Mouse (Mus musculus): ENCODE measurements around the gene Ccl11. TPM values are rescaled to one million over a fixed set of nuclear protein-coding genes. Genes with fewer than 3 reads are reported as not detected.

The Ccl11 gene
- polyA plus RNA-seq, 1 experiment from 2014 or later, result not detected

GRCm38 (mm10) chr11:82021406-82021805 is 36.2 kb upstream of the Ccl11 start:
- Histone ChIP-seq H3K4me3 (ENCODE audit: low read depth, low read length) (no peak overlapping the region), H3K9ac (replicated peaks; ENCODE audit: low read length) (no peak overlapping the region), H3K27ac (replicated peaks; ENCODE audit: low read depth, low read length) (no peak overlapping the region), H3K4me1 (ENCODE audit: control insufficient read depth, insufficient read depth, low read length) (no peaks in the 10 kb centered on the region), H3K36me3 (replicated peaks; ENCODE audit: control insufficient read depth, insufficient read depth, low read depth, low read length) (no peaks in the 10 kb centered on the region), H3K9me3 (replicated peaks; ENCODE audit: control insufficient read depth, low read length) (no peaks in the 10 kb centered on the region), H3K4me2 (ENCODE audit: low read depth, low read length) (no peak overlapping the region), H3K27me3 (ENCODE audit: control insufficient read depth, insufficient read depth, low read length) (no peaks in the 10 kb centered on the region)
- WGBS, result 60% methylated on average over 3 of the region's 3 CpGs
- DNase-seq (ENCODE audit: low spot score), result no peak
- no peak for ATAC-seq (replicated peaks; ENCODE audit: insufficient number of reproducible peaks, low FRiP score, low TSS enrichment, low read depth)

DNA sequence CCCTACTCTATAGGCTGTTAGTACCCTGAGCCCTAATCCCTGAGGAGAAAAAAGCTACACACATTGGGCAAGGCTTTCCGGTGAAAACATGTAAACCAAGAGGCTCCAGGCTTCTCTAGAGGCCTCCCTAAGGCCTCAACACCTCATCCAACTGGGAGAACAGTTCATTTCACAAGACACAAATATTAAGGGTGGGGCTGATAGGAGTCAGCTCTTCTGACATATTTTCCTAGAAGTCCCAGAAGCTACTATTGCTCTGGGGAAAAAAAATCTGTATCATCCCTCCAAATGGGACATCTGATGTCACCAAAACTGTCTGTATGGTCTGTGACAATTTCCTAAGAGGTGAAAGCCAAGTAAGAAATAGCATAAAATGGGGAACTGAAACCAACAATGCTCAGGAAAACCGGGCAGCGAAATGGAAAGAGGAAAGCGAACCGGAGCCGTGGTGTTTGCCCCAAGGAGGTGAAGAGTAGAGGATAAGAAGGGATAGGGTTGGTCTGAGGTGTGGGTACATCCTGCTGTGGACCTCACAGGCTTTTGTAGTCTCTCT is 35.0 kb upstream of the Ccl11 start:
- no peaks in the 10 kb centered on the region for H3K27me3 ChIP-seq (ENCODE audit: control insufficient read depth, insufficient read depth, low read length)
- WGBS, result 92% methylated on average over 6 of the region's 6 CpGs
- no peak overlapping the region for H3K27ac ChIP-seq (replicated peaks; ENCODE audit: low read depth, low read length)
- H3K4me1 ChIP-seq (ENCODE audit: control insufficient read depth, insufficient read depth, low read length), result no peaks in the 10 kb centered on the region
- H3K36me3 ChIP-seq (replicated peaks; ENCODE audit: control insufficient read depth, insufficient read depth, low read depth, low read length), result no peaks in the 10 kb centered on the region
- no peaks in the 10 kb centered on the region for H3K9me3 ChIP-seq (replicated peaks; ENCODE audit: control insufficient read depth, low read length)
- H3K4me3 ChIP-seq (ENCODE audit: low read depth, low read length), result no peak overlapping the region
- no peak for DNase-seq (ENCODE audit: low spot score)
- H3K4me2 ChIP-seq (ENCODE audit: low read depth, low read length), result no peak overlapping the region
- no peak overlapping the region for H3K9ac ChIP-seq (replicated peaks; ENCODE audit: low read length)
- no peak for ATAC-seq (replicated peaks; ENCODE audit: insufficient number of reproducible peaks, low FRiP score, low TSS enrichment, low read depth)

DNA sequence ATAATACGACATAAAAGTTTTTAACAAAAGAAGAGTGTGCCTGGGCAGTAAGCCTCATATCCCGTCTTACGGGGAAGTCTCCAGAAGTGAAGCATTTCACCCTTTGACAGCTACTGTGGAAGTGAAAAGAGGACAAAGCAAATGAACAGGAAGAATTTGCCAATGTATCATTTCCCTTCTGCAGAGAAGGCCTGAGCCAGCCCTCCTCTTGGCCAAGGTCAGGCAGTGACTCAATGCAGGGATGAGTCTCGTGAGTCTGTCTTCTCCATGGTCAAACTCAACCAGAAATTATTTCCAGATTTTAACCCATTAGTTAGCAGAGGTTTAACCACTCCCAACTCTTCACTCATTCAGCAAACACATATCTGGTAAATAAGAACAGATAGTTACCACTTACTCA is 33.9 kb upstream of the Ccl11 start:
- WGBS, result 87% methylated on average over 4 of the region's 4 CpGs
- ATAC-seq (replicated peaks; ENCODE audit: insufficient number of reproducible peaks, low FRiP score, low TSS enrichment, low read depth) (no peak), DNase-seq (ENCODE audit: low spot score) (no peak)
- no peak overlapping the region for H3K9ac ChIP-seq (replicated peaks; ENCODE audit: low read length)
- no peaks in the 10 kb centered on the region for H3K36me3 ChIP-seq (replicated peaks; ENCODE audit: control insufficient read depth, insufficient read depth, low read depth, low read length)
- no peak overlapping the region for H3K27ac ChIP-seq (replicated peaks; ENCODE audit: low read depth, low read length)
- no peaks in the 10 kb centered on the region for H3K9me3 ChIP-seq (replicated peaks; ENCODE audit: control insufficient read depth, low read length)
- H3K4me2 ChIP-seq (ENCODE audit: low read depth, low read length), result no peak overlapping the region
- H3K4me1 ChIP-seq (ENCODE audit: control insufficient read depth, insufficient read depth, low read length), result no peaks in the 10 kb centered on the region
- H3K4me3 ChIP-seq (ENCODE audit: low read depth, low read length), result no peak overlapping the region
- no peaks in the 10 kb centered on the region for H3K27me3 ChIP-seq (ENCODE audit: control insufficient read depth, insufficient read depth, low read length)

DNA sequence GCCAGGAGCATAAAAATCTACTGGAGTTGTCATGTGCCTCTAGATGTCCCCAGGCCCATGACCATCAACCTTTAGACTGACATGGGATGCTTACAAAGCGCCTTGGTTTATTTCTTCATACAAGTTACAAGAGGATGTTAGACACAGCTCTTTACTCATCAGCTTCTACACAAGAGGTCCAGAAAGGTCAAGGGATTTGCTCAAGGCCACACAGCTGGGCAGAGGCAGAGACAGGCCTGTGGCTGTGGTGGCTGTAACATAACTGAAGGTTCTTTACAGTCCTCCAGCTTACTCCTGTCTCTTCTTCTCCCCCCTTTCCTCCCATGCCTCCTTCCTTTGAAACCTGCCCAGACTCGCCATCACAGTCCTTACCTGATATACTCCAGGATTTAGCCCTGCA is 27.5 kb upstream of the Ccl11 start:
- no peak overlapping the region for H3K9ac ChIP-seq (replicated peaks; ENCODE audit: low read length)
- H3K4me1 ChIP-seq (ENCODE audit: control insufficient read depth, insufficient read depth, low read length), result no peaks in the 10 kb centered on the region
- no peak overlapping the region for H3K4me3 ChIP-seq (ENCODE audit: low read depth, low read length)
- no peaks in the 10 kb centered on the region for H3K36me3 ChIP-seq (replicated peaks; ENCODE audit: control insufficient read depth, insufficient read depth, low read depth, low read length)
- ATAC-seq (replicated peaks; ENCODE audit: insufficient number of reproducible peaks, low FRiP score, low TSS enrichment, low read depth) (no peak), DNase-seq (ENCODE audit: low spot score) (no peak)
- no peak overlapping the region for H3K27ac ChIP-seq (replicated peaks; ENCODE audit: low read depth, low read length)
- 70% methylated on average over 2 of the region's 2 CpGs for WGBS
- H3K27me3 ChIP-seq (ENCODE audit: control insufficient read depth, insufficient read depth, low read length), result no peaks in the 10 kb centered on the region
- H3K9me3 ChIP-seq (replicated peaks; ENCODE audit: control insufficient read depth, low read length), result no peaks in the 10 kb centered on the region
- no peak overlapping the region for H3K4me2 ChIP-seq (ENCODE audit: low read depth, low read length)

GRCm38 (mm10) chr11:82032136-82032535 is 25.5 kb upstream of the Ccl11 start:
- ATAC-seq (replicated peaks; ENCODE audit: insufficient number of reproducible peaks, low FRiP score, low TSS enrichment, low read depth) (no peak), DNase-seq (ENCODE audit: low spot score) (no peak)
- Histone ChIP-seq H3K27ac (replicated peaks; ENCODE audit: low read depth, low read length) (no peak overlapping the region), H3K4me2 (ENCODE audit: low read depth, low read length) (no peak overlapping the region), H3K4me1 (ENCODE audit: control insufficient read depth, insufficient read depth, low read length) (no peaks in the 10 kb centered on the region), H3K4me3 (ENCODE audit: low read depth, low read length) (no peak overlapping the region), H3K27me3 (ENCODE audit: control insufficient read depth, insufficient read depth, low read length) (no peaks in the 10 kb centered on the region), H3K9ac (replicated peaks; ENCODE audit: low read length) (no peak overlapping the region), H3K36me3 (replicated peaks; ENCODE audit: control insufficient read depth, insufficient read depth, low read depth, low read length) (no peaks in the 10 kb centered on the region), H3K9me3 (replicated peaks; ENCODE audit: control insufficient read depth, low read length) (no peaks in the 10 kb centered on the region)

- Histone ChIP-seq H3K4me3 (ENCODE audit: low read depth, low read length) (no peak overlapping the region), H3K9me3 (replicated peaks; ENCODE audit: control insufficient read depth, low read length) (no peaks in the 10 kb centered on the region), H3K9ac (replicated peaks; ENCODE audit: low read length) (no peak overlapping the region), H3K27ac (replicated peaks; ENCODE audit: low read depth, low read length) (no peak overlapping the region), H3K36me3 (replicated peaks; ENCODE audit: control insufficient read depth, insufficient read depth, low read depth, low read length) (no peaks in the 10 kb centered on the region), H3K4me2 (ENCODE audit: low read depth, low read length) (no peak overlapping the region), H3K4me1 (ENCODE audit: control insufficient read depth, insufficient read depth, low read length) (no peaks in the 10 kb centered on the region), H3K27me3 (ENCODE audit: control insufficient read depth, insufficient read depth, low read length) (no peaks in the 10 kb centered on the region)
- DNase-seq (ENCODE audit: low spot score) (no peak), ATAC-seq (replicated peaks; ENCODE audit: insufficient number of reproducible peaks, low FRiP score, low TSS enrichment, low read depth) (no peak)
- WGBS, result 61% methylated on average over 8 of the region's 8 CpGs
Measured at GRCm38 (mm10) chr11:82032678-82033344, 24.8 kb upstream of the Ccl11 start.

GRCm38 (mm10) chr11:82034446-82034845 is 23.2 kb upstream of the Ccl11 start:
- H3K27me3 ChIP-seq (ENCODE audit: control insufficient read depth, insufficient read depth, low read length), result no peaks in the 10 kb centered on the region
- WGBS, result 87% methylated on average over 7 of the region's 7 CpGs
- H3K9ac ChIP-seq (replicated peaks; ENCODE audit: low read length), result no peak overlapping the region
- H3K4me2 ChIP-seq (ENCODE audit: low read depth, low read length), result no peak overlapping the region
- no peak overlapping the region for H3K27ac ChIP-seq (replicated peaks; ENCODE audit: low read depth, low read length)
- no peaks in the 10 kb centered on the region for H3K4me1 ChIP-seq (ENCODE audit: control insufficient read depth, insufficient read depth, low read length)
- H3K36me3 ChIP-seq (replicated peaks; ENCODE audit: control insufficient read depth, insufficient read depth, low read depth, low read length), result no peaks in the 10 kb centered on the region
- no peak overlapping the region for H3K4me3 ChIP-seq (ENCODE audit: low read depth, low read length)
- H3K9me3 ChIP-seq (replicated peaks; ENCODE audit: control insufficient read depth, low read length), result no peaks in the 10 kb centered on the region
- ATAC-seq (replicated peaks; ENCODE audit: insufficient number of reproducible peaks, low FRiP score, low TSS enrichment, low read depth) (no peak), DNase-seq (ENCODE audit: low spot score) (no peak)

DNA sequence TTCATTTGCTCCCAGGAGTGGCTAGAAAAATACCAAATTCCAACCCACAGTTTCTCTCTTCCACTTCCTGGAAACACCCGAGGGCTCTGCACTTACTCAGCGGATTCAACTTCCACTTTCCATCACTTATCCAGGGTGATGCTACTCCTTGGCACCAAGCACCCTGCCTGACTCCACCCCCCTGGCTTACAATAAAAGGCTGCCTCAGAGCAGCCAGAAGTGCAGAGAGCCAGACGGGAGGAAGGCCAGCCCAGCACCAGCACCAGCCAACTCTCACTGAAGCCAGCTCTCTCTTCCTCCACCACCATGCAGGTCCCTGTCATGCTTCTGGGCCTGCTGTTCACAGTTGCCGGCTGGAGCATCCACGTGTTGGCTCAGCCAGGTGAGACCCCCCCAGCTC is 22.3 kb upstream of the Ccl11 start, which contains the start of gene Ccl2:
Gene Ccl2 (plus strand): TSS at position 216 of the 400 bp plus-strand sequence.
- H3K27ac ChIP-seq (replicated peaks; ENCODE audit: low read depth, low read length), result no peak within 1 kb of the TSS
- no peaks in the 10 kb centered on the region for H3K9me3 ChIP-seq (replicated peaks; ENCODE audit: control insufficient read depth, low read length)
- no peak for ATAC-seq (replicated peaks; ENCODE audit: insufficient number of reproducible peaks, low FRiP score, low TSS enrichment, low read depth)
- no peak within 1 kb of the TSS for H3K9ac ChIP-seq (replicated peaks; ENCODE audit: low read length)
- no peak within 1 kb of the TSS for H3K4me2 ChIP-seq (ENCODE audit: low read depth, low read length)
- no peaks in the 10 kb centered on the region for H3K36me3 ChIP-seq (replicated peaks; ENCODE audit: control insufficient read depth, insufficient read depth, low read depth, low read length)
- H3K4me3 ChIP-seq (ENCODE audit: low read depth, low read length), result no peak within 1 kb of the TSS
- WGBS, result 45% methylated on average over 5 of the region's 5 CpGs
- DNase-seq (ENCODE audit: low spot score), result no peak
- H3K4me1 ChIP-seq (ENCODE audit: control insufficient read depth, insufficient read depth, low read length), result no peaks in the 10 kb centered on the region
- H3K27me3 ChIP-seq (ENCODE audit: control insufficient read depth, insufficient read depth, low read length), result no peaks in the 10 kb centered on the region

All from embryonic facial prominence, embryonic 11.5 days (tissue).